Comparison of ENCODE assay signal across 9 mouse cellular contexts in genomic region chr13:18949029-18949350, GRCm38 (mm10). TPM values are rescaled to one million over a fixed set of nuclear protein-coding genes. Genes with fewer than 3 reads are reported as not detected.
A peak's percentile ranks its signal among the peaks of the same experiment; 100 is the strongest.
DNase-seq lines count a peak whose midpoint lies in the region; ATAC-seq and TF ChIP-seq lines count a peak whose summit lies in the region.
"Had no signal": no experiment of that assay in that cellular context is flagged by ENCODE, and none has a peak within 500 bp of the region (broad histone marks: within the 10 kb centered on the region; RNA-seq: fewer than 3 reads in every experiment).

No protein-coding gene starts in this region.

- peaks cover 4% of the 10 kb centered on the region; the same call in 1 of the 2 replicates for H3K27me3 ChIP-seq in lung, postnatal 0 days (replicated peaks; ENCODE audit: insufficient read depth, low read length)
- peaks cover 42% of the 10 kb centered on the region for H3K27me3 ChIP-seq in liver, embryonic 12.5 days (replicated peaks)
- H3K27me3 ChIP-seq in stomach, postnatal 0 days (ENCODE audit: control insufficient read depth, insufficient read depth, low read length), result no peaks in the 10 kb centered on the region

- H3K9ac ChIP-seq in lung, postnatal 0 days (replicated peaks; ENCODE audit: low read depth), result no peak overlapping the region
- no peak overlapping the region for H3K9ac ChIP-seq in liver, embryonic 12.5 days
- H3K9ac ChIP-seq in stomach, postnatal 0 days (ENCODE audit: low read length), result no peak overlapping the region

- H3K4me2 ChIP-seq in lung, postnatal 0 days (replicated peaks; ENCODE audit: low read depth, low read length), result peak overlapping the region; percentile 80
- peak overlapping the region; percentile 73 for H3K4me2 ChIP-seq in liver, embryonic 12.5 days
- peak overlapping the region; percentile 94 for H3K4me2 ChIP-seq in stomach, postnatal 0 days (replicated peaks; ENCODE audit: low read depth)

- H3K27ac ChIP-seq in lung, postnatal 0 days (ENCODE audit: low read length), result no peak overlapping the region
- H3K27ac ChIP-seq in liver, embryonic 12.5 days, result no peak overlapping the region
- H3K27ac ChIP-seq in stomach, postnatal 0 days (replicated peaks), result no peak overlapping the region

- peak; percentile 11 for DNase-seq in embryo, embryonic 11 days
- DNase-seq in embryo, embryonic 10 days (ENCODE audit: low spot score), result no peak
- DNase-seq in lung, postnatal 0 days (ENCODE audit: low spot score), result no peak
- DNase-seq in lung, postnatal 14 days, result no peak
- DNase-seq in stomach, postnatal 0 days (ENCODE audit: low spot score), result no peak
- DNase-seq in right cerebral cortex, adult 18-20 months, result no peak
- DNase-seq: lung, postnatal 36 days had no signal

- no peaks in the 10 kb centered on the region for H3K9me3 ChIP-seq in lung, postnatal 0 days (ENCODE audit: low read length)
- no peaks in the 10 kb centered on the region for H3K9me3 ChIP-seq in liver, embryonic 12.5 days (replicated peaks)
- H3K9me3 ChIP-seq in stomach, postnatal 0 days (ENCODE audit: control insufficient read depth, low read length), result no peaks in the 10 kb centered on the region

- WGBS in lung, postnatal 0 days, result 7% methylated on average over 5 of the region's 5 CpGs
- WGBS in liver, embryonic 12.5 days (ENCODE audit: insufficient replicate concordance), result 10% methylated on average over 5 of the region's 5 CpGs
- WGBS in stomach, postnatal 0 days, result 7% methylated on average over 5 of the region's 5 CpGs

- TF ChIP-seq EP300 in lung, postnatal 0 days (IDR thresholded peaks at IDR 0.05), result no peak
- no peak for TF ChIP-seq EP300 in stomach, postnatal 0 days (optimal IDR thresholded peaks at IDR 0.05)

- peak overlapping the region; percentile 51 for H3K4me3 ChIP-seq in lung, postnatal 0 days (ENCODE audit: low read depth, low read length)
- peak overlapping the region; percentile 54 for H3K4me3 ChIP-seq in liver, embryonic 12.5 days
- H3K4me3 ChIP-seq in stomach, postnatal 0 days (ENCODE audit: low read depth, low read length), result peak overlapping the region; percentile 59

- no peak for ATAC-seq in lung, postnatal 0 days
- no peak for ATAC-seq in liver, embryonic 12.5 days
- ATAC-seq in stomach, postnatal 0 days (ENCODE audit: low FRiP score, low TSS enrichment), result no peak
- ATAC-seq in activated CD4-positive, CD25-positive, alpha-beta regulatory T cell, adult 4 months, result no peak

- no peaks in the 10 kb centered on the region for H3K4me1 ChIP-seq in lung, postnatal 0 days (ENCODE audit: insufficient read depth, low read depth, low read length)
- no peaks in the 10 kb centered on the region for H3K4me1 ChIP-seq in liver, embryonic 12.5 days
- no peaks in the 10 kb centered on the region; the same call in 1 of the 2 replicates for H3K4me1 ChIP-seq in stomach, postnatal 0 days (replicated peaks; ENCODE audit: control insufficient read depth, insufficient read depth)

- no peak for TF ChIP-seq CTCF in lung, postnatal 0 days (IDR thresholded peaks at IDR 0.05)
- no peak for TF ChIP-seq CTCF in stomach, postnatal 0 days (IDR thresholded peaks at IDR 0.05; ENCODE audit: low read depth)

- H3K36me3 ChIP-seq in lung, postnatal 0 days (ENCODE audit: insufficient read depth, low read length), result no peaks in the 10 kb centered on the region
- H3K36me3 ChIP-seq in liver, embryonic 12.5 days, result no peaks in the 10 kb centered on the region
- H3K36me3 ChIP-seq in stomach, postnatal 0 days (ENCODE audit: control insufficient read depth, insufficient read depth, low read length), result no peaks in the 10 kb centered on the region

RNA-seq across cellular contexts. Expression of gene Amph, which starts 1.0 kb away (rescaled TPM):
- polyA plus RNA-seq in lung, postnatal 0 days (2015; fragmentation: Nextera tagmentation; extraction: Ambion mirVana), result 4.5 and 6.2 TPM in 2 replicates
- 0.50 and 0.74 TPM in 2 replicates for polyA plus RNA-seq in liver, embryonic 12.5 days (2016; fragmentation: Nextera tagmentation; extraction: Ambion mirVana)
- 1.3 and 1.4 TPM in 2 replicates for polyA plus RNA-seq in stomach, postnatal 0 days (2015; fragmentation: Nextera tagmentation; extraction: Ambion mirVana)
- polyA plus RNA-seq in activated CD4-positive, CD25-positive, alpha-beta regulatory T cell, adult 4 months (2017; shearing (Covaris generic)), result under 1 TPM in 1 of 2 experiments, not detected in 1; 0.29 TPM
